Mouse (Mus musculus) spleen, postnatal 36 days (tissue): Measurements from ENCODE around the gene Pomt2.
A peak's percentile ranks its signal among the peaks of the same experiment; 100 is the strongest.
"Not testable (repeated sequence)": the region's sequence is repeated elsewhere in the genome, so short reads cannot be mapped to it uniquely, and the experiment has no call there.

Source experiments
- DNase-seq, 2 experiments: peaks; one replicate each; pipeline ENCODE4 v3.0.0; 2022; ENCODE audit warnings: low spot score in 2 of 2, mixed read lengths in 1 of 2

The Pomt2 gene

DNA sequence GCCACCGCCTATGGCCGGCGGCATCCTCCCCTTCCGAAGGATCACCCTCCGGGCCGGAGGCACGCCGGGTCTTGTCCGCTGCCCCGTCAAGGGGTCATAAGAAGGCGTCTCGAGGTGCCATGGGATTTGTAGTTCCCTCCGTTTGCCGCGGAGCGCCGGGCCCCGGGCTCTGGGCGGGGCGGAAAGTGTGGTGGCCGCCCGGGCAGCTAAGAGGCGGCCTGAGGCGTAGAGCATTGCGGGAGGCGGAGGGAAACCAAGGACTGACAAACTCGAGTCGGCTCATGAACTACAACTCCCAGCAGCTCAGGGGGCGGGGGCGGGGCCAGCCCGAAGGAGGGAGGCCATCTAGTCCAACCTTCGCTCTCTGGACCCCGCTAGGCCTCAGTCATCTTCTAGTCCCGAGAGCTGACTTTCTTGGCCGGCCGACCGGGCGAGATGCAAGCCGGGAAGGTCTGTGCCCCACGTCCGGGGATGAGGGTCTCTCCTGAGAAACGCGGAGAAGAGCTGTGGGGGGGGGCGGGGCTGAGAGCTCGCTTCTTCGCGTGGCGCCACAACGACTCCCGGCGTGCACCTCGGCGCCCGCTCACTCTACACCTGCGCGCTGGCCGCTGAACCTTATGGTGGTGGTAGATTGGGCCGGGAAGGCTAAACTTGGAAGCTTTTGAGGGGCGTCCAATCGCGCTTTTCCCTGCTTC lies at the start of gene Pomt2:
TSS of gene Pomt2 (minus strand) at position 574 of the 695 bp plus-strand sequence.
- DNase-seq: peak; percentile 94

DNA sequence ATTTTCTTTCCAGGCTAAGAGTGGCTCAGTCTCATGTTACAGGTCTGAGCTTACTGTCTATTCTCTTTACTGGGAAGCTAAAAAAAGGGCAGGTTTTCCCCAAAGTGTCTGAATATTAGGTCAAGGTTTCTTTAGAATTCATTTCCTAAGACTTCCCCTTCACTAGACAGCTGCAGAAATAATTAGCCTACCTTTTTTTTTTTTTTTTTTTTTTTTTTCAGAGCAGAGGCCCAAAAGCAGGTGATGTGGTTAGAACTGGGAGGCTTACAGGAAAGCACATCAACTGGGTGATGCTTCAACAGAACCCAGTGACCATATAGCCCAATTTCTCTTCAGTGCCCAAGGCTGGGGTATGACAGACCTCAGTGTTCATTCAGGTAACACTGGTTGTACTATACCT lies 48.5 kb upstream of the Pomt2 start:
- no peak for DNase-seq

DNA sequence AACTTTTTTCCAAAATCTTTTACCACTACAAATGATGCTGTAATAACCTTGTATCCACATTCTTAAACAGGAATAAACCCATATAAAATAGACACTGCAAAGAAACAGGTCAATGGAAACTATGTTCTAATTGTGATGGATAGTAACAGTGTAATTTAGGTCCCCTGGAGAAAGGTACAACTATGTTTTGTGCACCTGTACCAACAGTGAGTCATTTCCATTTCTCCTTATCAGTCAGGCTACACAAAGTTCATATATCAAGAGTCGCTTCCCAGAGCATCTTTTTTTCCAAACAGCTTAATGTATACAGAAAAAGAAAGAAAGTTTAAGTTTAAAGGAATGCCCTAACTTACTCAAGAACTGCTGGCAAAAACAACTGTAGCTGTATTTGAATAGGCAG lies 47.3 kb upstream of the Pomt2 start:
- DNase-seq: no peak

DNA sequence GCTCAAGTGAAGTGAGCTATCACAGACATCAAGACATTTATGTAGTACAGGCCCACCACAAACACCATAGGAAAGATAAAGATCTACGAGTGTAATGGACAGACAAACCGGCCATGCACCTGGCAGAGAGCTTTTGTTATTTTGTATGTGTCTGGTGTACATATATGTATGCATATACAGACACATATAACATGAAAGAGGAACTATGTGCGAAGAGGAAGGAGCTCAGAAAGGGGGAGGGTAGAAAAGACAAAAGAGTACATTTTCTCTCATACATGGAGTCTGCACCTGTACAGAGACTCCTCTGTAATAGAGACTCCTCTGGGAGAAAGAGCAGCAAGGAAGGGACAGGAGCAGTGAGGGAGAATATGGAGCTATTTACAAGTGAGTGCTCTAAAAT lies 45.2 kb upstream of the Pomt2 start:
- peak; percentile 27 to 41 for DNase-seq

DNA sequence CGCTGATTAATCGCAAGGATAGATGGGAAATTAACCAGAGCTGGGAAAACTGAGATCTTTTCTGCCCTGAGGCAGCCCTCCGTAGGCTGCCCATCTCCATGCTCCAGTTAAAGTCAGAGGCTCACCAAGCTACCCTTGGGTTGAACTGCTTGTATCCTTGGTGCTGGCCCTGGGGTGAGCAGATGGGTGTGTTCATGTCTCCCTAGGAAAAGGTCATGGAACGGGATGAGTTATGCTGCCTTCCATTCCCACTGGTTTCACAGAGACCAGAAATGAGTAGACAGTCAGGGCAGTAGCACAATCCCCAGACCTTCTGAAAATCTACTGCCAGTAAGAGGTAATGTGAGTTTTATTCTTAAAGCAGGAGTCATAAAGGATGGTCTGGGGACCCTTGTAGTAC lies 29.9 kb upstream of the Pomt2 start:
- no peak for DNase-seq

DNA sequence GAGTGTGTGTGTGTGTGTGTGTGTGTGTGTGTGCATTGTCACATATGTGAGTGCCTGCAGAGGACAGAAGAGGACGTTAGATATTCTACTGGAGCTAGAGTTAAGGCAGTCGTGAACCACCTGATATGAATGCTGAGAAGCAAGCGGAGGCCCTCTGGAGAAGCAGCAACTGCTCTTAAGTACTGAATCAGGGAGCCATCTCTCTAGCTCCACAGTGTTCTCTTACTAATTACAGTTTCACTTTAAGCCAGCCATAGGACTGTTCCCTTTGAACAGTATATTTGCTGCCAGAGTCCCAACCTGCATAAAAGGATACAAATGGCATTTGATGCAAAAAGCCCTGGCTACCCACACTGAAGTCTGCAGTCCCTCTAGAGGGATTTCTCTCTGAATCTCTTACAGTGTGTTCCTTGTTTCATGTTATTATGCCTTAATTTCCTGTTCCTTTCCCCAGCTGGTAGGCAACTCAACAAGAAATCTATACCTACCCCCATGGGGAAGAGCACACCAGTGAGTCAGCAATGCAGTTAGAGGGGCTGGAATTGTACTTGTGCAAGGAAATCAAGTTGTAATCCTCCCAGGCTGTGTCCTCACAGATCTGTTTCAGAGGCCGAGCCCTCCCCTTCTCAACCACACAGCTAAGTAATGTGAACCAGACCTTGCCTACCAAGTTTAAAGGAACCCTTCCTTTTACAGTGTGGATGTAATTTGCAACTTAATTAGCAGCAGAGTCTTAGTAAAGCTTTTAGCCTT lies 27.6 kb upstream of the Pomt2 start:
- DNase-seq: no peak

DNA sequence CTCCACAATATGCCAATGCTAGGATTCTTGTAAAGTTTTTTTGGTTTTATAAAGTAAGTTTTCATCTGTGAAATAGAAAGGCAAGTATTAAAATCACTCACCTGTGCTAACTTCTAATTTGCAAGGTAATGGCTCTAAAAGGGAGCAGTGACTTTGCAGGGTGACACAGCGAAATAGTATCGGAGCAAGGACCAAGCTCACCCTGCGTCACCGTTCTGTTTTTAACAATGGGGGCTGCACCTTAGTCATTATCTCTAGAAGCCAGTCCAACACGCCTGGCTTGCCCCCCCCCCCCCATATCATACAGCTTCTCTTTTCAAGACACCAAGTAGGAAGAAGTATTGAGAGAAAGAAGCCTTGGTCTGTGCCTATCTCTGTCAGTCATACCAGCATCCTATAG lies 13.0 kb upstream of the Pomt2 start:
- DNase-seq: no peak

DNA sequence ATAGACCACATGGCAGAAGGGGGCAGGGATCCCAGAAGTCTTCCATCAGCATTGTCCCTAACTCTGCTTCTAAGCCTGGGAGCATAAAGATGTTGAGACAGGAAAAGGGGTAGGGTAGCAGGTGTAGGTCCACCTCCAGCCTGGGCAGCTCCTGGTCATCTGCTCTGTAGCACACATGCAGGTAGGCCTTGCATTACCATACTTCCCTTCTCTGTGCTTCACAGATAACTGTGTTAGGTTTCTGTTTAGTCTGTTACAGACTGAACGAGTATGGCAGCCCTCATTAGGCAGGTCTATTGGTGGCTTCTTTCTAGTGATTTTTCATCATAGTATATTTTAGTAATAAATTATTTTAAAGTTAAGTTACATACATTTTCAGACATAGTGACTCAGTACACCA lies 12.5 kb upstream of the Pomt2 start:
- DNase-seq: no peak

DNA sequence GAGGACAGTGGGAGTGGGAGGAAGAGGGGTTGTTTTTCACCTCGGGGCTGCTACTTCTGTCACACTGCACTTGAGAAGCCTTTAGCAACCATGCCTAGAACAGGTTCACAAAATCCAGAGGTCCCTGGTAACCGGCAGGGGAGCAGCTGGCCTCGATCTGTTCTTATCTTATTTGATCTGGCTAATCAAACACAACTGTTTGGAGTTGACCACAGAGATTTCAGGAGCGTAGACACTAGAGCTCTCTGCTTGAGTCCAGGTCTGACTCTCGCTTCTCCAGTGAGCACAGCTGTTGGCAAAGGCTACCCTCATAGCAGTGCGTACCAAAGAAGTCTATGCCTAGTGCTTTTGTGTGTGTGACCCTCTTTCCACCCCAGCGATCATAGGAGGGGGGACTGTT lies 10.3 kb upstream of the Pomt2 start:
- no peak for DNase-seq

DNA sequence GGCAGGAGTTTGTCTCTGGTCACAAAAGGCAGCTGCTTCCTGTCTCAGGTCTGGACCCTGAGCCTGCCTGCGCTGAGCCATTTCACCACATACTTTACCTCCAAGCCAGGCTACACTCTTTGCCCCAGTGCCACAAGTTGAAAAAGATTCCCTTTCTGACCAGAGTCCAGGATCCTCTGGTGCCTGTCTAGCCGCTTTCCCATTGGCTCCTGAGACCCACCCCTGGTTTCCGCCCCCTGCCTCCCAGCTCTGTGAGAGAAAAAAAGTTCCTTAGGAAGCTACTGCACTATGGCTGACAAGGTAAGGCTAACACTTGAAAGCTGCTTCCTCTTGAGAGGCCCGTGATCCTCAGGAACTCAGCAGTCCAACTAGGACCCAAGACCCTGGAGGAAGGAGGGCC lies 9.6 kb upstream of the Pomt2 start:
- no peak for DNase-seq

DNA sequence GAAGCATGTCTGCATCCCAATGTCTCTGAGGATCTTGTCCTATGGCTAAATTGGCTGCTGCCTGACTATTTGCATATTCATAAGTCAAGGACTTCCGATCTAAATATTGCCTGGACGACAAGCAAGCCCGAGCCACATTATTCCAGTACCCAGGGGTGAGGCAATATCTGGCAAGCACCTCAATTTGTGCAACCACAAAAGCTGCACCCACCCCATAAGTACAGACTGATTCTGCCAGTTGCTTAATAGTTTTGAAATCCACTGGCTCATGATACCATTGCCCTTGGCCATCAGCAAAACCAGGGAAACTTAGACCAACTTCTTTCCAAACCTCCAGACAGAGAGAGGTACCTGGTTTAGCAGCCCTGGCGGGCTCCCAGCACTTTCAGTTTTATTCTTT lies 6.7 kb upstream of the Pomt2 start:
- DNase-seq: not testable (repeated sequence)

DNA sequence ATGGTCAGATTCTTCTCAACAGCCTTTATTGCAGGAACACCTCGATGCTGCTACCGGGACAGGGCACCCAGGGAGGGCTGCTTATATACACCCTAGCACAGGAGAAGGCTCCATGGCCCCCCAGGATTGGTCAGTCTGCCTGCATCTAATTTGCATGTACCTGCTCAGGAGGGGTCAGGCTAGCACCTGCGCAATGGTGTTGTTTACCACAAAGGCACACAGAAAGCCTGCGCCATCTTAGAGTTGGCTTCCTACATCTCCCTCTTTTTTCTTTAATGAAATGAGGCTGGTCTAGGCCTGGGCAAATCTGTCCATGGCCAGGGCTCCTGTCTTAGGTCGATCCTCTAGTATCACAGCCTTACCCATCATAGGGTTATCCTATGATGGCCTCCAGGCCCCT lies 1.7 kb upstream of the Pomt2 start:
- DNase-seq: no peak

DNA sequence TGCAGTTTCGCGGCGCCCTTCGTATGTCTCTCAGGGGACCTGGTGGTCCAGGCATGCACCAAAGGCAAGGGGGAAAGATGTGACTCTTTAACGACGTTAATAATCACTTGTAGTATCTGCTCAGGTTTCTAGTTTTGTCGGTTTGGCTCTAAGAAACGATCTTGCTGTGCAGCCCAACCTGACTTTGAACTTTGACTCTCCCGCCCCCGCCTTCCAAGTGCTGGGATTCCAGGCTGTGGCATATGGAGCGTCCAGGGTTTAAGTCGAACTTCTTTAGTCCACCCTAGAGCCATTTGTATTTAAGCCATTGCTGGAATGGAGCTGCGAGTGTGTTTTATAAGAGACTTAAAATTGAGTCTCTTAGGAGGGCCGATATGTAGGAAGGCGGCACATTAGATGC lies 368 bp upstream of the Pomt2 start:
- DNase-seq: no peak

DNA sequence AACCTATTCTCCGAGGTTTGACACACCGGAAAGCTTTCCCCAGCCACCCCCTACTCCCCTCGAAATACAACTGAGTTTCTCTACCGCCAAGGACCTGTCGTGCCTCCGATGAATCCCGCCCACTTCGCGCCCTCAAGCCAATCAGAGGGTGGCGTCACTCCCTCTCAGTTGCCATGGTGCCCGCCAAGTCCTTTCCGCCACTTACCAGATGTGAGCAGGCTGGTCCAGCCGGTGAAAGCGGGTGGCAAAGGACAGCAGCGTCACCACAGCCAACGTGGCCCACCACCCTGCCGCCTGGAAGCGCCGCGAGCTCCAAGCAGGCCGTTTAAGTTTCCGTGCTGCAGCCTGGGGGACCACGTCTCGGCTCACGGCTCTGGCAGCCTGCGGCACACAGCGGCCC lies 802 bp downstream of the Pomt2 start, which contains the start of gene Gstz1:
TSS of gene Gstz1 (plus strand) at position 200 of the 400 bp plus-strand sequence.
- DNase-seq: peak; percentile 89 to 90

DNA sequence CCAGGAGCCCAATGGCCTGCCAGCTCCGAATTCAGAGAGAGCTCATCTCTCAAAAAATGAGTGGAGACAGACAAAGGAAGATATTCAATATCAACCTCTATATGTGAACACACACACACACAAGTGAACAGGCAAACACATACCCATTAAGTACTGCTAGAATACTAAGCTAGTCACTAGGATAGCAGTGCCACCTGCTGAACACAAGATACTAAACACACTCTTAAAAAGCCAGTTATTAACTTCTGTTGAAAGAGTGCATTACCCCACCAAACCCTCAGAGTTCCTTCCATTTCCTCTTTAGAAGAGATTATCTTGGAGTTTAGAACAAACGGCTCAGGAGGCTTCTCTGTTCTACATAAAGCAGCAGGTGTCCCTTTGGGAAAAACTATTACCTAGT lies 5.6 kb downstream of the Pomt2 start:
- no peak for DNase-seq

DNA sequence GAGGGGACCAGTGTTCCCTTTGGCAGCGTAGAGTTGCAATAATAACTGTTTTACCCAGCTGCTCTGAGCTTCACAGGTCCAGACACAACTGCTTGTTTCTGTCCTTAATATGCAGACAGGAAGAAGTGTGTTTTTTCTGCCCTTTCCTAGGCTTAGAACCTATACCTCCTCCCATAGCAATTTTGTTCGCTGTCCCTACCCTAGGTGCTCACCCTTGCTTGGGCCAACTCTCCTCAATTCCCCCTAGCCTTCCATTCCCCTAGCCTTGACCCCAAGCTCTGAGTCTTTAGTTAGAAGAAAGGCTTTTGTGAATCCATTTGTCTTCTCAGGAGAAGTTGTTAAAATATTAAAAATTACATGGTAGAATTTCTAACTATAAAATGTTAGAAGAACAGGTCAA lies 9.0 kb downstream of the Pomt2 start:
- DNase-seq: no peak

DNA sequence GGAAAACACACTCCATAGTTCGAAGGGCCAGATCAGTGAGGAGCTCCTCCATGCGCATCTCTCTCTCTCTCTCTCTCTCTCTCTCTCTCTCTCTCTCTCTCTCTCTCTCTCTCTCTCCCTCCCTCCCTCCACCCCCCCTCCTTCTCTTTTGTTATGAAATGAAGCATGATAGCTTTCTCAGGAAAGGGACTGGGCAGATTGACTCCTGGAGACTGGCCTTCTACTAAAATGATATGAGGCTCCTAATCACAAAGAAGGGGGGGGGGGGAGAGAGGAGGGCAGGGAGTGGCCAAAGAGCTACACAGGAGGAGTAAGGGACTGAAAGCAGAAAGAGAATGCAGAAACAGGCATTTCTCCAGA lies 9.4 kb downstream of the Pomt2 start:
- no peak for DNase-seq

DNA sequence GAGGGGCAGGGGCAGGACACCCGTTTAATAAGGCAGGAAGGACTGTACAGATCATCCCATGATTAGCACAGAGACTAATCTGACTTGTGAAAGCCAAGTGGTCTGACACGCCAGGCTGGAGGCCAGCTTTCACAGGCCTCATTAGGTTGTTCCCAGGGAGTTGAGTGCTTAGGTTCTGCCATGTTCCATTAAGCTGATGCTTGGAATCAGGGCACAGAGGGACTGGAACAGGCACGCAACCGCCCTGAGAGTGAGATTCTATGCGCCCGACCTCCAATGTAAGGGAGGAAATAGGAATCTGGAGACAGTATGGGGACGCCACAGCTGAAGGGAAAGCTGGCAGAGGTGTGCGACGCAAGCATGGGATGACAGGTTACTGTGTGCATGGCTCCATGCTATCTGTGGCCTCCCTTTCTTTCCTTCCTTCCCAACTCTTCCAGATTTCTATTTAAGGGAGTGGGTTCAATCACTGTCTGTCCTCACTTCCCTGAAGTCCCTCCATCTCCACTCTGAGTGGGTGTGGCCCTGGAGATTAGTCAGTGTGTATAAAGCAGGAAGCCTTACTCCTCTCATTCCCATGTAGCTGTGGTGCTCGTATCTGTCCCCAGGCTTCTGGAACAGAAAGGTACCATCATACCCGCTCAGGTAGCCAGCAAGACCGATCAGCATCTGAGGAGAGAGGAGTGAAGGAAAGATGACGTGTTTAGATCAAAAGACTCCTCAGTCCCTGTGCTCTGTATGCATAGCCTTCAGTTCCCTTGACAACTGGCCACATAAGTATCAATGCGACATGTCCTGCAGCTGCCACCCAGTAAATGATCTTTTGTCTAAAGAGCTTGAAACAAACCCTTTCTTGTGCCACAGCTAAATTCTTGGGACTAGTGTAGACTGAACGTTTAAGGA lies 10.1 kb downstream of the Pomt2 start:
- no peak for DNase-seq

DNA sequence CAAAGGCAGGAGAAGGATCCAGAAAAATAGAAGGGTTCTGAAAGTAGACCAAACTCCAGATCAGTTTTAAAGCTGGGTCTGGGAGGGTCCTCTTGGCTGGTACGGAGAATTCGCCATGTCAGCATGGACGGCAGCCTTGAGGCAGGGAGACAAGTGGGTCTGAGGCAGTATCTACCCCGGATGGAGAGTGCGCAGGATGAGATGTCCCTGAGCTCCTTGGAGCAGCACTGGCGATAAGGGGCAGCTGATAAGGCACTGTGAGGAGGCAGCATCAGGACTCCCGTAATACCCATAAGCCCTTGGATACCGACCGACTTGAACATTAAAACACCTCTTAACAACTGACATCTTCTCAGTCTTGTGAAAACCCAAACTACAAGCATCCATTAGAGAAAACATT lies 15.0 kb downstream of the Pomt2 start:
- DNase-seq: no peak

DNA sequence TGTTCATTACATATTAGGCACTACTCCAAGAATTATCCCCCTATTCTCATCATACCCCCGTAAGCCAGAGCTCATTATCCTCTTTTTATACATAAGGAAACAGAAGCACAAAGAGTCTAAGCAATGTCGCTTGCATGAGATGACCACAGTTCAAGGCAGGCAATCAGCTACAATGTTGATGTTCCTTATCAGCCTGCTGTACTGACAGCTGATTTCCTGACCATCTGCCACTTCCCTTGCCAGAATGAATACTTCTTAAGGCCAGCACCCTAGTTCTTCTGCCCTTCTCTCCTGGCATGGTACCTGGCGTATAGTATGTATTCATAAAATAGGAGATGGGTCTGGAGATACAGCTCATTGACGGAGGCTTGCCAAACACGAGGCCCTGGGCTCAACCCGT lies 15.6 kb downstream of the Pomt2 start:
- no peak for DNase-seq

DNA sequence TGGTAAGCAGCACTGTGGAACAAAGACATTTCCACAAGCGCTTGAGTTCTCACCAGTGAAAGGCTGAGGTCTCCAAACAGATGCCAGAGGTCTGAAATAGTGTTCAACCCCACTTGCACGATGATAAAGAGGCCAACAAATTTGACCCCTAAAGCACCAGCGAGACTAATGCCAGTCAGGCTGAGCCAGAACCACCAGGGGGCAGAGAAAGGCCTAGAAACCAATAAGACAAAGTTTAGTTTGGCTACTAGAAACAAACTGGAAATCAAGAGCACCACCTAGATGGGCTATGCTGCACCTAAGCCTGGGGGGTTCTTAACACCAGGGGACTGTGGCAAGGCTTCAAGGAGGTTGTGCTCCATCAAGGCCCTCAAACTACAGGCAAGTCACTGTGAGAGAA lies 16.1 kb downstream of the Pomt2 start:
- peak; percentile 23 to 25 for DNase-seq

DNA sequence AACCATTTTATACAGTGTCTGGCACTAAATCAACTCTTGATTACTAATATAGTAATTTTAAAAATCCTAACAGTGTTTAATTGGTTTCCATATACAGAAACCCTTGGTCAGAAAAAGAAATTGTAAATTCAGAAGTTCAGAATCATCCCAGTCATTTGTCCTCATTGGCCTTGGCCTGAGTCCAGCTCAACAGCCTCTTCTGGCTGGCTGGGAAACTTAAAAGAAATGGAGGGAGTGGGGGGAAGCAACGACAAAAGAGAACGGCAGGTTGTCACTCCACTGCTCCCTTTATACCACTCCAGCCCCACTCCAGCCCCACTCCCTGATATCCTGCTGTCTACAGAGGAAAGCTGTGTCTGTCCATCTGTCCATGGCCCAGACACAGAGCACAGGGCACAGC lies 16.6 kb downstream of the Pomt2 start:
- no peak for DNase-seq

DNA sequence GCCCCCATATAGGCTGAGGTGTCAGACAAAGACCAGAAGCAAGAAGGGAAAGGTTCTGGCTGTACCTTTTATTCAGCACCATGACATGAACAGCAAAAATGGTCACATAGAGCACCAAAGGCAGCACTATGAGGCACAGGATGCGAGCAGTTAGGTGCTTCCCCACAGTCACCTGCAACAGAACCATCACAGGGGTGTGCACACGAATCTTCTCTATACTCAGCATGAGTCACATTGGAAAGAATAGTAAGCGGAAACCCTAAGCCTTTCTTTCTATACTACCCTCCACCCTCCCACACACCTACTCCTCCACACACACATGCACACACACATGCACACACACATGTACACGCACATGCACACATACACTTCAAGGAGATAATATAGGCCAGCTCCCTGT lies 17.5 kb downstream of the Pomt2 start:
- DNase-seq: no peak
